Mouse (Mus musculus) hindbrain, embryonic 12.5 days (tissue): ENCODE measurements around the gene Gpr180. TPM values are rescaled to one million over a fixed set of nuclear protein-coding genes. Genes with fewer than 3 reads are reported as not detected.
A peak's percentile ranks its signal among the peaks of the same experiment; 100 is the strongest.

Source experiments
- ATAC-seq: fragments of 200-750 bp; cut with Nextera tagmentation; 2 replicates; pipeline ENCODE4 v1.8.0; 2017; ENCODE audit warnings: moderate TSS enrichment; ENCODE audit not compliant: low FRiP score
- H3K27ac ChIP-seq: fragments of 300-500 bp; sonication (generic); 2 replicates; pipeline ENCODE4 v1.5.1; 2016; ENCODE audit warnings: mild to moderate bottlenecking
- H3K27me3 ChIP-seq: fragments of 300-500 bp; sonication (generic); 2 replicates; pipeline ENCODE4 v1.6.1; 2016; ENCODE audit warnings: mild to moderate bottlenecking
- H3K36me3 ChIP-seq: fragments of 300-500 bp; sonication (generic); 2 replicates; pipeline ENCODE4 v1.6.1; 2016; ENCODE audit warnings: mild to moderate bottlenecking
- H3K4me1 ChIP-seq: fragments of 300-500 bp; sonication (generic); 2 replicates; pipeline ENCODE4 v1.6.1; 2016
- H3K4me2 ChIP-seq: fragments of 300-500 bp; sonication (generic); replicated peaks from 2 replicates; pipeline ENCODE4 v1.6.1; 2016; ENCODE audit warnings: mild to moderate bottlenecking
- H3K4me3 ChIP-seq: fragments of 300-500 bp; sonication (generic); 2 replicates; pipeline ENCODE4 v1.5.1; 2016; ENCODE audit warnings: mild to moderate bottlenecking
- H3K9ac ChIP-seq: fragments of 300-500 bp; sonication (generic); 2 replicates; pipeline ENCODE4 v1.6.1; 2016; ENCODE audit warnings: mild to moderate bottlenecking, moderate library complexity
- H3K9me3 ChIP-seq: fragments of 300-500 bp; sonication (generic); replicated peaks from 2 replicates; pipeline ENCODE4 v1.6.1; 2016; ENCODE audit warnings: mild to moderate bottlenecking
- WGBS: fragments of 180-500 bp; shearing (Covaris S2); methylation state at CpG from one replicate; pipeline ENCODE4 v1.1.7; 2016; 5-methylcytosine and 5-hydroxymethylcytosine counted together
- polyA plus RNA-seq: library from polyadenylated mRNA; unstranded; fragments of >200 nt; fragmentation: Nextera tagmentation; extraction: Ambion mirVana; gene quantifications from 2 replicates; pipeline ENCODE4 v1.2.1, GENCODE M21; 2016

The Gpr180 gene
- polyA plus RNA-seq, 1 experiment from 2014 or later = 36.4 TPM

DNA sequence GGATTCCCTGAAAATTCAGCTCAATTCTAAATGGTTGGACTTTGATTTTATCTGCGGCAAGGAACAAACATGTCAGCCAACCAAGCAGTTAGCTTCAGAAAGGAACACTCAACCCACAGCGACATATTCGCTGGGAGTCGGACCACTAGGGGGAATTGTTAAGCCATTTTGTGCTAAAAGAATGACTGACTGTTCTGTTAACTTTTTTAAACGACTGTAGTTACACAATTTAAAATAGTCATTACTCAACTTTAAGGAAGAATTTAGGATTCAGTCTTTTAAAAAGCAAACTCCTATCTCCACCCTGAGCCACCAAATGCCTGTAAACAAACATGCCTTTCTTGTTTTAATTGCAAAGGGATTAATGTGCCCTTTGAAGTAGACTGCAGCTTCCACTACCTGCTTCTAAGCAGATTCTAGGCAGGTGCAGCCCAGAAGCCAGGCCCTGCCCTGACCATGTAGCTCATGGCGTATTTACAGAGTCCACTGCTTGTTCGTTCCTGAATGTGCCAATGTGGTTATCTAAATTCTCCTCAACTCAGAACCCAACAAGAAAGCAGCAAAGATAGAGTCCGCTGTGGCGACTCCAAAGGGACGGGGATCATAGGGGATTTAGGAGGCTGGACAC lies 56.2 kb downstream of the Gpr180 start:
- WGBS = 43% methylated on average over 10 of the region's 10 CpGs
- Histone ChIP-seq H3K27ac (no peak overlapping the region), H3K9me3 (no peaks in the 10 kb centered on the region)

DNA sequence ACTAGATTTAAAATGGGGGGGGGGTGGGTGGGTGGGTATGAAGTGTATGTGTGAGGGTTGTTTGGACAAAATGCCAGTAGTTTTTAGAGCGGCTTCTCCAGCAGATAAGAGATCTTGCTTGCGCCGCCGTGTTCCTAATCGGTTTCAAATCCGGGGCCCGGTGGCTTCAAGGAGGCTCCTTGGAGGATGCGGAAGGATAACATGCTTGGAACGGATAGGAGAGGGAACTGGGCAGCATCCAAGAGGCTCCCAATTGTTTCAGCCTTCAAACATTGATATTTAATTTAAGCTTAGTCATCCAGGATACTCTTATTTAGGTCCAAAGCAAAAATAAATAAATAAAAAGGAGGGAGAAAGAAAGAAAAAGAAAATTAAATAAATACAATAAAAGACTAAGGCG lies 56.7 kb downstream of the Gpr180 start:
- ATAC-seq = no peak
- H3K4me3 ChIP-seq = no peak overlapping the region
- H3K9ac ChIP-seq = no peak overlapping the region
- WGBS = 56% methylated on average over 10 of the region's 10 CpGs
- H3K4me1 ChIP-seq = 0 out of 2 replicates have a peak, but pooled peaks cover 2% of the 10 kb centered on the region
- H3K4me2 ChIP-seq = no peak overlapping the region
- H3K27me3 ChIP-seq = peaks cover 8% of the 10 kb centered on the region
- no peaks in the 10 kb centered on the region for H3K36me3 ChIP-seq
- no peaks in the 10 kb centered on the region for H3K9me3 ChIP-seq
- H3K27ac ChIP-seq = no peak overlapping the region

More for the DNA sequence above, 56.2 kb downstream of the Gpr180 start:
- no peaks in the 10 kb centered on the region for H3K36me3 ChIP-seq
- H3K9ac ChIP-seq = no peak overlapping the region
- 0 out of 2 replicates have a peak, but pooled peaks cover 2% of the 10 kb centered on the region for H3K4me1 ChIP-seq
- no peak for ATAC-seq
- H3K27me3 ChIP-seq = peaks cover 8% of the 10 kb centered on the region
- H3K4me2 ChIP-seq = no peak overlapping the region
- H3K4me3 ChIP-seq = no peak overlapping the region

DNA sequence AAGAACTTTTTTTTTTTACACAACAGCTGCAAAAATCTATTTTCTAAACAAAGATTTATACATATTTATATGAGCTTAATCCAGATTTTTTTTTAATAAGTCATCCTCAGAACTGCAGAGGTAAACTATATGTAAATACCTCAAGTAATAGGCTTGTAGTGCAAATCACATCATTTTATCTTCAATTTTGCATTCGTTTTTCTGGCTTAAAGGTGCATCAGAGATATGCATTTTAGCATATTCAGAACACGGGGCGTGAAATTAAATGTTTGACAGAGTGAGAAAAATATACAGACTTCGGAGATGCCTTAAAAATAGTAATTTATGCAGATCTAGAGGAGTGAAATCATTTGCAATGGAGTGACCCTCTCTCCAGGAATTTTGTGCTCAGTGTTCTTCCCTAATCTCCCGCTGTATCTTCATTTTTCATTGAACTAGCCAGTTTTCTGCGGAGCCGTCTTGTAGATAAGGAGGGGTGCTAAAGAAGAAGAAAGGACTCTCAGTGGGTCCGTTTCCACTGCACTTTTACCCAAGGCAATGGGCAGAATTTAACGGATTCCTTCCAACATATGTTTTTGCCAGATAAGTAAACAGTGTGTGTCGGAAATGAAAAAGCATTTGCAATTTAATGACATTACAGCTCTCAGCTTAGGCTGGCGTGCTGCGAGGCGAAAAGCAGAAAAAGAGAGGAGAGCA lies 57.4 kb downstream of the Gpr180 start:
- no peak overlapping the region for H3K4me2 ChIP-seq
- 56% methylated on average over 13 of the region's 13 CpGs for WGBS
- no peak overlapping the region for H3K4me3 ChIP-seq
- H3K27me3 ChIP-seq = peaks cover 8% of the 10 kb centered on the region
- no peaks in the 10 kb centered on the region for H3K9me3 ChIP-seq
- no peaks in the 10 kb centered on the region for H3K36me3 ChIP-seq
- ATAC-seq = no peak
- H3K9ac ChIP-seq = no peak overlapping the region
- H3K27ac ChIP-seq = no peak overlapping the region
- 0 out of 2 replicates have a peak, but pooled peaks cover 2% of the 10 kb centered on the region for H3K4me1 ChIP-seq

- H3K4me2 ChIP-seq = no peak overlapping the region
- 67% methylated on average over 12 of the region's 12 CpGs for WGBS
- H3K36me3 ChIP-seq = no peaks in the 10 kb centered on the region
- H3K4me3 ChIP-seq = no peak overlapping the region
- no peak overlapping the region for H3K9ac ChIP-seq
- H3K27ac ChIP-seq = no peak overlapping the region
- H3K9me3 ChIP-seq = no peaks in the 10 kb centered on the region
- H3K27me3 ChIP-seq = peaks cover 8% of the 10 kb centered on the region
- 0 out of 2 replicates have a peak, but pooled peaks cover 2% of the 10 kb centered on the region for H3K4me1 ChIP-seq
- no peak for ATAC-seq
Measured at GRCm38 (mm10) chr14:118197063-118197462, 60.1 kb downstream of the Gpr180 start.

GRCm38 (mm10) chr14:118200731-118201130 lies 63.8 kb downstream of the Gpr180 start:
- no peak overlapping the region for H3K9ac ChIP-seq
- no peak overlapping the region for H3K4me3 ChIP-seq
- H3K4me1 ChIP-seq = no peaks in the 10 kb centered on the region
- no peaks in the 10 kb centered on the region for H3K27me3 ChIP-seq
- no peaks in the 10 kb centered on the region for H3K36me3 ChIP-seq
- ATAC-seq = no peak
- peaks cover 2% of the 10 kb centered on the region; the same call in 1 of the 2 replicates for H3K9me3 ChIP-seq
- 95% methylated on average over 3 of the region's 3 CpGs for WGBS
- no peak overlapping the region for H3K27ac ChIP-seq
- no peak overlapping the region for H3K4me2 ChIP-seq

DNA sequence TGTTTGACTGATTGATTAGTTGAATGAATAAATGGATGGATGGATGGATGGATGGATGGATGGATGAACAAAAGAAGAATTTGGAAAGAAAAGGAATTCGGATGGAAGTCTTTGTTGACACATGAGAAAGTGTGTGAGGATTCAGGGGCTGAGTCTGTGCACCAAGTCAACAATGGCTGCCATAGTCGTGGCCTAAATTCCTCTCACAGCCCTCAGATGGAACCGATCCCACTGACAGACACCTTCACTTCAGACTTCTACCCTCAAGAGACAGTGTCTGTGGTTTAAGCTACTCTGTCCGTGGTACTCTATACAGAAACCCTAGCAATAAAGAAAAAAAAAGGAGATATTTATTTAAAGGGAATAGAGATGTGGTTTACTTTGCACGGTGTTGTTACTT lies 65.0 kb downstream of the Gpr180 start:
- Histone ChIP-seq H3K27ac (no peak overlapping the region), H3K9ac (no peak overlapping the region), H3K4me3 (no peak overlapping the region), H3K4me1 (no peaks in the 10 kb centered on the region), H3K36me3 (no peaks in the 10 kb centered on the region), H3K9me3 (peaks cover 5% of the 10 kb centered on the region; the same call in 1 of the 2 replicates), H3K4me2 (no peak overlapping the region), H3K27me3 (no peaks in the 10 kb centered on the region)
- ATAC-seq = no peak
- 91% methylated on average over 5 of the region's 5 CpGs for WGBS

GRCm38 (mm10) chr14:118203031-118203430 lies 66.1 kb downstream of the Gpr180 start:
- no peaks in the 10 kb centered on the region for H3K36me3 ChIP-seq
- H3K9me3 ChIP-seq = peaks cover 5% of the 10 kb centered on the region; the same call in 1 of the 2 replicates
- no peak overlapping the region for H3K27ac ChIP-seq
- no peak overlapping the region for H3K4me3 ChIP-seq
- H3K9ac ChIP-seq = no peak overlapping the region
- WGBS = 79% methylated on average over 7 of the region's 7 CpGs
- no peaks in the 10 kb centered on the region for H3K27me3 ChIP-seq
- no peak for ATAC-seq
- no peak overlapping the region for H3K4me2 ChIP-seq
- H3K4me1 ChIP-seq = no peaks in the 10 kb centered on the region

DNA sequence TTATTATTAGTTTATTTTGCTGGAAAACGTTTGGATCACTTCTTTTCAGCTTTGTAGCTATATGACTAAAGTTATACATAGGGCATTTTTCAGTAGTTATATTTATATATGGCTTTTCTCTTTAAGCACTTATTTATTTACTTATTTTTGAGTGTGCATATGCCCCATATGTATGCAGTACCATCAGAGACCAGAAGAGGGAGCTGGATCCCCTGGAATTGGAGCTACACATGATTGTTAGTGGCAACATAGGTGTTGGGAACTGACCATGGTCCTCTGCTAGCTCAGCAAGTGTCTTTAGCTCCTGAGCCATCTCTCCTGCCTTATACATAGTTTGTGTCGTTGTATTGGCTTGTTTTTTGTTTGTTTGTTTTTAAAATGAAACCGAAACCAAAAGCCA lies 70.4 kb downstream of the Gpr180 start:
- Histone ChIP-seq H3K4me3 (no peak overlapping the region), H3K27me3 (peaks cover 6% of the 10 kb centered on the region), H3K9ac (no peak overlapping the region), H3K4me1 (no peaks in the 10 kb centered on the region), H3K36me3 (no peaks in the 10 kb centered on the region), H3K4me2 (no peak overlapping the region), H3K9me3 (peaks cover 5% of the 10 kb centered on the region; the same call in 1 of the 2 replicates), H3K27ac (no peak overlapping the region)
- 82% methylated on average over 3 of the region's 3 CpGs for WGBS
- no peak for ATAC-seq

GRCm38 (mm10) chr14:118209642-118210041 lies 72.7 kb downstream of the Gpr180 start:
- peaks cover 14% of the 10 kb centered on the region for H3K27me3 ChIP-seq
- ATAC-seq = peak; percentile 55; the same call in 1 of the 2 replicates
- 0 out of 2 replicates have a peak, but pooled peaks cover 3% of the 10 kb centered on the region for H3K9me3 ChIP-seq
- no peak overlapping the region for H3K9ac ChIP-seq
- 18% methylated on average over 5 of the region's 5 CpGs for WGBS
- no peak overlapping the region for H3K27ac ChIP-seq
- H3K36me3 ChIP-seq = no peaks in the 10 kb centered on the region
- no peaks in the 10 kb centered on the region for H3K4me1 ChIP-seq
- H3K4me2 ChIP-seq = no peak overlapping the region
- H3K4me3 ChIP-seq = no peak overlapping the region

- no peaks in the 10 kb centered on the region for H3K36me3 ChIP-seq
- 79% methylated on average over 15 of the region's 15 CpGs for WGBS
- no peak for ATAC-seq
- H3K27ac ChIP-seq = no peak overlapping the region
- no peak overlapping the region for H3K4me2 ChIP-seq
- H3K27me3 ChIP-seq = peaks cover 17% of the 10 kb centered on the region
- H3K4me3 ChIP-seq = no peak overlapping the region
- no peaks in the 10 kb centered on the region for H3K4me1 ChIP-seq
- H3K9ac ChIP-seq = no peak overlapping the region
- no peaks in the 10 kb centered on the region for H3K9me3 ChIP-seq
Measured at GRCm38 (mm10) chr14:118212188-118212804, 75.3 kb downstream of the Gpr180 start.
